Mouse (Mus musculus): Measurements from ENCODE around the gene Cflar. TPM values are rescaled to one million over a fixed set of nuclear protein-coding genes. Genes with fewer than 3 reads are reported as not detected.

Gene Cflar
- total RNA-seq, 1 experiment, result 16.4 TPM

GRCm38 (mm10) chr1:58725095-58725494 is 13.8 kb downstream of the Cflar start:
- H3K9me3 ChIP-seq (ENCODE audit: control insufficient read depth, insufficient read depth, low read depth, low read length), result no peaks in the 10 kb centered on the region

DNA sequence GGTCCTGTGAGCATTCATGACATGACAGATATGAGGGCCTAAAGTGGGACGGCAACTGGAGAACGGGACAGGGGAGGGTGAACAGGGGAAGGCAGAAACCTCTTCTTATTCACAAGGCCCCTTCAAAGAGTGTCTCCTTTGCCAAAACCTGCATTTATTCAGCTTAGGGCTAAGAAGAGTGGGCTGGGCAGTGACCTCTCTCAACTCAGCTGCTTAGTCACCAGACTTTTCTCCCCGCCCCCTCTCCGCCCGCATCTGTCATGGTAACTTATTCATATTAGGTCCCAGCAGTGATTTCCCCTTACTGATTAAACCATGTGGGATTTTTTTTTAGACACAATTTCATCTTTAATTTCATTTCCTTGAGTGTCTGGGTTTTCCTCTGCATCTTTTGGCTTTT is 14.5 kb downstream of the Cflar start:
- Histone ChIP-seq H3K4me3 (ENCODE audit: insufficient read depth in 1 of 2, low read depth in 1 of 2, low read length in 2 of 2, poor library complexity in 1 of 2, severe bottlenecking in 1 of 2) (no peak overlapping the region), H3K9ac (ENCODE audit: insufficient read depth, low read depth, low read length, poor library complexity, severe bottlenecking) (no peak overlapping the region), H3K36me3 (ENCODE audit: control insufficient read depth, insufficient read depth, low read length, poor library complexity, severe bottlenecking) (no peaks in the 10 kb centered on the region), H3K4me1 (ENCODE audit: control insufficient read depth in 2 of 2, insufficient read depth in 2 of 2, low read length in 2 of 2, poor library complexity in 1 of 2) (peaks cover 4 to 5% of the 10 kb centered on the region in 2 experiments; a peak in 1 of 4 replicates), H3K27ac (ENCODE audit: insufficient read depth, low read depth, low read length, poor library complexity, severe bottlenecking) (no peak overlapping the region), H3K9me3 (ENCODE audit: control insufficient read depth, insufficient read depth, low read depth, low read length) (no peaks in the 10 kb centered on the region)
- TF ChIP-seq ZNF384 (IDR thresholded peaks at IDR 0.05; ENCODE audit: low read depth, low read length) (no peak), HCFC1 (IDR thresholded peaks at IDR 0.05; ENCODE audit: borderline replicate concordance, insufficient read depth, low read length) (no peak), MAFK (IDR thresholded peaks at IDR 0.05; ENCODE audit: insufficient read depth, low read depth, low read length) (no peak), ZC3H11A (IDR thresholded peaks at IDR 0.05; ENCODE audit: borderline replicate concordance, low read depth, low read length) (no peak), CHD2 (IDR thresholded peaks at IDR 0.05; ENCODE audit: low read depth, low read length) (no peak)
- in situ Hi-C loops (cut with MboI; ENCODE audit: low sequenced_read_pairs in 2 of 2, unreplicated experiment in 2 of 2), result no loop called here
- DNase-seq (ENCODE audit: low read depth, low spot score), result no peak

More at GRCm38 (mm10) chr1:58725095-58725494, 13.8 kb downstream of the Cflar start:
- Histone ChIP-seq H3K9ac (ENCODE audit: insufficient read depth, low read depth, low read length, poor library complexity, severe bottlenecking) (no peak overlapping the region), H3K4me3 (ENCODE audit: insufficient read depth in 1 of 2, low read depth in 1 of 2, low read length in 2 of 2, poor library complexity in 1 of 2, severe bottlenecking in 1 of 2) (no peak overlapping the region), H3K4me1 (ENCODE audit: control insufficient read depth in 2 of 2, insufficient read depth in 2 of 2, low read length in 2 of 2, poor library complexity in 1 of 2) (peaks cover 4 to 5% of the 10 kb centered on the region in 2 experiments; a peak in 1 of 4 replicates), H3K36me3 (ENCODE audit: control insufficient read depth, insufficient read depth, low read length, poor library complexity, severe bottlenecking) (no peaks in the 10 kb centered on the region), H3K27ac (ENCODE audit: insufficient read depth, low read depth, low read length, poor library complexity, severe bottlenecking) (no peak overlapping the region)
- no peak for DNase-seq (ENCODE audit: low read depth, low spot score)
- no peak for TF ChIP-seq CHD2 (IDR thresholded peaks at IDR 0.05; ENCODE audit: low read depth, low read length)
- in situ Hi-C loops (cut with MboI; ENCODE audit: low sequenced_read_pairs in 2 of 2, unreplicated experiment in 2 of 2), result no loop called here

DNA sequence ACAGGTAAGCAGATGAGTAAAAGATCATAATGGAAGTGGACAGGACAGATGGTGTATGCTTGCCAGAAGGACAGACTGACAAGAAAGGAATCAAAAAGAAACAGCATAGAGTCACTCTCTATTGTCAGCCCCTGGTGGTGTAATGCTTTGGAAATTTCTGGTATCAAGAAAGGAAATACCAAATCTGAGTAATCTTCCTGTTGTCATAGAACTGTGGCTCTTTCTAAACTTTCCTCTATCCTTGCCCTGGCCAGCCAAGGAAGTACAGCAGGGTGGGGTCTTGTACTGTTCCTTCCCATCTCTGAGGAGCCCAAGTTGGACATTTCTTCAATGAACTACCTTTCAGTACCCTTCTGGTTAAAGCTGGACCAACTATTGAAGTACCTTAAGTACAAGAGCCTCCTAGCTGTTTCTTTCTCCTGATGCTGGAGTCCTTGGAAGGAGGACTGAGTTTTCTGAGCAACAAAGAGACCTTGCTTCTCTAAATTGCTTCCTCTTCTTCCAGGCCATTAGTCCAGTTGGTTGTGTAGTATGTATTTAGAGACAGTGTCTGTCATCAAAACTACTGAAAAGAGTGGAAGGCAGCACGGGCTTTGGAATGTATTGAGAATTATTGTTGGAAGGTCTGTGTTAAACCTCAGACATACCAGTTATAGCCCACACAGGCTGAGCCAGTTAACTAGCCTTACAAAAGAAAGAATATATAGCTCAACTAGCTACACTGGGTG is 15.9 kb downstream of the Cflar start:
- DNase-seq (ENCODE audit: low read depth, low spot score), result no peak

DNA sequence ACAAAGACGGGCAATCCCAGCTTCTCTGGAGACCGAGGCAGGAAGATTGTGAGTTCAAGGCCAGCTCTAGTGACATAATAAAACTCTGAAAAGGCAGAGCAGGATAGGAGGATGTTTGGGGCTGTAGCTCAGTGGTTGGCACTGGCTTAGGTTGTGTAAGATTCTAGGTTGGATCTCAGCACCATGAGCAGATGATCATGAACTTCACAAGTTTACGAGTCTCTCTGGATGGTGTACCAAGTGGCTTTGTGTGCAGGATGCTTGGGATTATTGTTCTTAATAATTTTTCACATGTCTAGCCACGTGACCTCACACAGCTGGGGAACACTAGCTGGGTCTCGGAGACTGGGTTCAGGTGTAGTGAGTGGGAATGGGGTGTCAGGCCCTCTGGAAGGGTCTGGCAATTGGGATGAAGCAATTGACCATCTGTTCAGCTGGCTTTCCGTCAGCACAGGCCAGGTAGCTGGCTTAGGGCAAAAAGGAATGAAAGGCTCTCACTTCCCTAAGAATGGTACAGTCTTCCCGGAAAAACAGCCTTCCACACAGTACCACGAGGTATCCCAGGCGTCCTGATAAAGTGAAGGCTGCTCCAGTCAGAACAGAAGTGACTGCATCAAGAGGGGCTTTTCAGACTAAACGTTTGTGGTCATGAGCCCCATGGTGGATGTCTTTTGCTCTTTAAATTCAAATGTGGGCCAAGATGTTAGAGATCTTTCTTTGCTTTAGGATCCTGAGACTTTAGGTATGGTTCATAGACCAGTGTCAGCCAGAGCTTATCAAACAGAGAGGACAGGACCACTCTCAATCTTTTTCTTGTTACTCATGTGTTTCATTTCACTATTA is 16.7 kb downstream of the Cflar start:
- no peaks in the 10 kb centered on the region for H3K36me3 ChIP-seq (ENCODE audit: control insufficient read depth, insufficient read depth, low read length, poor library complexity, severe bottlenecking)

More for the DNA sequence above, 15.9 kb downstream of the Cflar start:
- no peak overlapping the region for H3K9ac ChIP-seq (ENCODE audit: insufficient read depth, low read depth, low read length, poor library complexity, severe bottlenecking)
- in situ Hi-C loops (cut with MboI; ENCODE audit: low sequenced_read_pairs in 2 of 2, unreplicated experiment in 2 of 2), result no loop called here
- TF ChIP-seq ZC3H11A (IDR thresholded peaks at IDR 0.05; ENCODE audit: borderline replicate concordance, low read depth, low read length) (no peak), CHD2 (IDR thresholded peaks at IDR 0.05; ENCODE audit: low read depth, low read length) (no peak), ZNF384 (IDR thresholded peaks at IDR 0.05; ENCODE audit: low read depth, low read length) (no peak), MAFK (IDR thresholded peaks at IDR 0.05; ENCODE audit: insufficient read depth, low read depth, low read length) (no peak), HCFC1 (IDR thresholded peaks at IDR 0.05; ENCODE audit: borderline replicate concordance, insufficient read depth, low read length) (no peak)
- H3K27ac ChIP-seq (ENCODE audit: insufficient read depth, low read depth, low read length, poor library complexity, severe bottlenecking), result no peak overlapping the region
- H3K9me3 ChIP-seq (ENCODE audit: control insufficient read depth, insufficient read depth, low read depth, low read length), result no peaks in the 10 kb centered on the region
- no peaks in the 10 kb centered on the region for H3K36me3 ChIP-seq (ENCODE audit: control insufficient read depth, insufficient read depth, low read length, poor library complexity, severe bottlenecking)
- H3K4me3 ChIP-seq (ENCODE audit: insufficient read depth in 1 of 2, low read depth in 1 of 2, low read length in 2 of 2, poor library complexity in 1 of 2, severe bottlenecking in 1 of 2), result no peak overlapping the region
- H3K4me1 ChIP-seq (ENCODE audit: control insufficient read depth in 2 of 2, insufficient read depth in 2 of 2, low read length in 2 of 2, poor library complexity in 1 of 2), result peaks cover 4 to 5% of the 10 kb centered on the region in 2 experiments; a peak in 1 of 4 replicates

More for the DNA sequence above, 16.7 kb downstream of the Cflar start:
- no peak for DNase-seq (ENCODE audit: low read depth, low spot score)
- H3K27ac ChIP-seq (ENCODE audit: insufficient read depth, low read depth, low read length, poor library complexity, severe bottlenecking), result no peak overlapping the region
- no peaks in the 10 kb centered on the region for H3K9me3 ChIP-seq (ENCODE audit: control insufficient read depth, insufficient read depth, low read depth, low read length)
- TF ChIP-seq HCFC1 (IDR thresholded peaks at IDR 0.05; ENCODE audit: borderline replicate concordance, insufficient read depth, low read length) (no peak), MAFK (IDR thresholded peaks at IDR 0.05; ENCODE audit: insufficient read depth, low read depth, low read length) (no peak), CHD2 (IDR thresholded peaks at IDR 0.05; ENCODE audit: low read depth, low read length) (no peak), ZC3H11A (IDR thresholded peaks at IDR 0.05; ENCODE audit: borderline replicate concordance, low read depth, low read length) (no peak), ZNF384 (IDR thresholded peaks at IDR 0.05; ENCODE audit: low read depth, low read length) (no peak)
- H3K9ac ChIP-seq (ENCODE audit: insufficient read depth, low read depth, low read length, poor library complexity, severe bottlenecking), result no peak overlapping the region
- H3K4me3 ChIP-seq (ENCODE audit: insufficient read depth in 1 of 2, low read depth in 1 of 2, low read length in 2 of 2, poor library complexity in 1 of 2, severe bottlenecking in 1 of 2), result no peak overlapping the region
- in situ Hi-C loops (cut with MboI; ENCODE audit: low sequenced_read_pairs in 2 of 2, unreplicated experiment in 2 of 2), result no loop called here
- H3K4me1 ChIP-seq (ENCODE audit: control insufficient read depth in 2 of 2, insufficient read depth in 2 of 2, low read length in 2 of 2, poor library complexity in 1 of 2), result peaks cover 4 to 5% of the 10 kb centered on the region in 2 experiments; a peak in 1 of 4 replicates

Measured in ES-E14 (cell line).